Mouse (Mus musculus) embryonic facial prominence, embryonic 15.5 days (tissue): ENCODE results near the gene Upp1. TPM values are rescaled to one million over a fixed set of nuclear protein-coding genes. Genes with fewer than 3 reads are reported as not detected.

Source experiments
- ATAC-seq: fragments of 200-750 bp; cut with Nextera tagmentation; 2 replicates; pipeline ENCODE4 v1.8.0; 2017; ENCODE audit warnings: low read depth, moderate TSS enrichment; ENCODE audit not compliant: insufficient number of reproducible peaks, low FRiP score, low TSS enrichment
- H3K27ac ChIP-seq: fragments of 300-500 bp; sonication (generic); replicated peaks from 2 replicates; pipeline ENCODE4 v1.5.1; 2015; ENCODE audit warnings: mild to moderate bottlenecking, inconsistent platforms
- H3K27me3 ChIP-seq: fragments of 300-500 bp; sonication (generic); 2 replicates; pipeline ENCODE4 v1.6.1; 2015; ENCODE audit warnings: inconsistent platforms
- H3K36me3 ChIP-seq: fragments of 300-500 bp; sonication (generic); 2 replicates; pipeline ENCODE4 v1.6.1; 2015; ENCODE audit warnings: mild to moderate bottlenecking, inconsistent platforms
- H3K4me1 ChIP-seq: fragments of 300-500 bp; sonication (generic); 2 replicates; pipeline ENCODE4 v1.6.1; 2015; ENCODE audit warnings: inconsistent platforms
- H3K4me2 ChIP-seq: fragments of 300-500 bp; sonication (generic); replicated peaks from 2 replicates; pipeline ENCODE4 v1.6.1; 2015; ENCODE audit warnings: mild to moderate bottlenecking, inconsistent platforms
- H3K4me3 ChIP-seq: fragments of 300-500 bp; sonication (generic); replicated peaks from 2 replicates; pipeline ENCODE4 v1.5.1; 2015; ENCODE audit warnings: mild to moderate bottlenecking, inconsistent platforms
- H3K9ac ChIP-seq: fragments of 300-500 bp; sonication (generic); 2 replicates; pipeline ENCODE4 v1.6.1; 2015; ENCODE audit warnings: inconsistent platforms
- H3K9me3 ChIP-seq: fragments of 300-500 bp; sonication (generic); replicated peaks from 2 replicates; pipeline ENCODE4 v1.6.1; 2016; ENCODE audit warnings: inconsistent platforms
- WGBS: fragments of 180-500 bp; shearing (Covaris S2); methylation state at CpG from one replicate; pipeline ENCODE4 v1.1.7; 2015; 5-methylcytosine and 5-hydroxymethylcytosine counted together
- polyA plus RNA-seq: library from polyadenylated mRNA; unstranded; fragments of >200 nt; fragmentation: Nextera tagmentation; extraction: Ambion mirVana; gene quantifications from 2 replicates; pipeline ENCODE4 v1.2.1, GENCODE M21; 2015

Upp1 gene
- polyA plus RNA-seq, 1 experiment from 2014 or later = 11.0 TPM

DNA sequence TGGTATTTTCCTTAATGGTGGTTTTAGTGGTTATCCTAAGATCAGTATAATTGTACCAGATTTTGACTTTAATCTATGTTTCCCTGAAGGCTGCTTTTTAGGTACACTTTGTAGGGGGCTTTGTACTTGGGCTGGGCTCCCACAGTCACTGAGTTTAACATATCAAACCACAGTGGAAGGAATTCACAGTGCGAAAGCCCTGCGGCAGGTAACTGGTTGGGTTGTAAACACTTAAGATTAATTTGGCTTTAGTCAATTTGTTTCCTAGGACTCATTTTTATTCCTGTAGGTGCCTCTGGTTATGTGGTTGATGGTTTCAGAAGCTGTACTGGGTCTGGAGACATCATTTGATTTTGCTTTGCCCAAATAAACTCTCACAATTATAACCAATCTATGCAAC lies 49.4 kb downstream of the Upp1 start:
- Histone ChIP-seq H3K4me3 (no peak overlapping the region), H3K4me1 (no peaks in the 10 kb centered on the region), H3K9ac (no peak overlapping the region), H3K9me3 (no peaks in the 10 kb centered on the region), H3K36me3 (no peaks in the 10 kb centered on the region), H3K4me2 (no peak overlapping the region), H3K27me3 (no peaks in the 10 kb centered on the region), H3K27ac (no peak overlapping the region)
- WGBS = 52% methylated on average over 2 of the region's 2 CpGs
- no peak for ATAC-seq

DNA sequence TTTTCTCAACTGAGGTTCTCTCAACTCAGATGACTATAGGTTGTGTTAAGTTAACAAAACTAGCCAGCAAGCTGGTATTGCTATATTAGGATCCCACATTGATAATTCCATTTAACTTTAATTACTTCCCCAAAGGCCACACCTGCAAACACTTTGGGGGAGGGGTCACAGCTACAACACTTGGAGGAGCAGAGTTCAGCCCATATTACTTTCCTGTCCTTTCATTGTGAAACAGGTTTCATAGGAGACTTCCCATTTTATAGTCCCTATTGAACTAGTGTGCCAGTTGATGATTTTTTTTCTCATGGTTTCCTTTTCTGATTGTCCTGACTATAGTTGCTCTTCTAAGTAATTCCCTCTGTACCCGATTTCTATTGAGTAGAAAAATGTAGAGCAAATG lies 63.6 kb downstream of the Upp1 start:
- H3K4me2 ChIP-seq = no peak overlapping the region
- no peak overlapping the region for H3K4me3 ChIP-seq
- WGBS = 71% methylated on average over 1 of the region's 1 CpGs
- no peaks in the 10 kb centered on the region for H3K9me3 ChIP-seq
- ATAC-seq = no peak
- H3K9ac ChIP-seq = no peak overlapping the region
- H3K27ac ChIP-seq = no peak overlapping the region
- no peaks in the 10 kb centered on the region for H3K27me3 ChIP-seq
- H3K4me1 ChIP-seq = no peaks in the 10 kb centered on the region
- no peaks in the 10 kb centered on the region for H3K36me3 ChIP-seq

Other genes starting within 250 kb of the Upp1 start
- gene Pkd1l1, start 144.8 kb upstream of the Upp1 start, polyA plus RNA-seq = 0.04 and 0.09 TPM in 2 replicates
- gene Hus1, start 106.9 kb upstream of the Upp1 start, polyA plus RNA-seq = 12.4 and 12.6 TPM in 2 replicates
- gene Gm11992, start 69.5 kb upstream of the Upp1 start, polyA plus RNA-seq = 4.2 and 6.3 TPM in 2 replicates
- 0.13 TPM in 1 of 2 replicates, not detected in the other for gene Sun3, start 69.1 kb upstream of the Upp1 start, polyA plus RNA-seq
- gene Abca13, start 73.8 kb downstream of the Upp1 start, polyA plus RNA-seq = 0.07 TPM in 2 replicates